Mouse (Mus musculus) kidney, postnatal 0 days (tissue): ENCODE data around the gene Tut7. TPM values are rescaled to one million over a fixed set of nuclear protein-coding genes. Genes with fewer than 3 reads are reported as not detected.

Experiments
- ATAC-seq: fragments of 200-750 bp; cut with Nextera tagmentation; replicated peaks from 2 replicates; pipeline ENCODE4 v1.8.0; 2017; ENCODE audit warnings: low read depth, moderate number of reproducible peaks, moderate TSS enrichment, moderate library complexity; ENCODE audit not compliant: low FRiP score
- DNase-seq: peaks from one replicate; pipeline ENCODE4 v3.0.0-alpha.2; 2016; ENCODE audit warnings: low spot score
- H3K27ac ChIP-seq: fragments of 300-500 bp; sonication (generic); 2 replicates; pipeline ENCODE4 v1.5.1; 2014; ENCODE audit warnings: mild to moderate bottlenecking
- H3K27me3 ChIP-seq: fragments of 300-500 bp; sonication (generic); 2 replicates; pipeline ENCODE4 v1.6.1; 2014; ENCODE audit warnings: low read length, mixed read lengths; ENCODE audit not compliant: insufficient read depth
- H3K36me3 ChIP-seq: fragments of 300-500 bp; sonication (generic); 2 replicates; pipeline ENCODE4 v1.6.1; 2014; ENCODE audit warnings: low read length, mixed read lengths; ENCODE audit not compliant: insufficient read depth
- H3K4me1 ChIP-seq: fragments of 300-500 bp; sonication (generic); replicated peaks from 2 replicates; pipeline ENCODE4 v1.6.1; 2014; ENCODE audit warnings: antibody characterized with exemption, low read length, mixed read lengths; ENCODE audit not compliant: insufficient read depth
- H3K4me2 ChIP-seq: fragments of 300-500 bp; sonication (generic); 2 replicates; pipeline ENCODE4 v1.6.1; 2014; ENCODE audit warnings: mild to moderate bottlenecking, low read length, moderate library complexity, mixed read lengths
- H3K4me3 ChIP-seq: fragments of 300-500 bp; sonication (generic); replicated peaks from 2 replicates; pipeline ENCODE4 v1.5.1; 2014; ENCODE audit warnings: low read depth, low read length
- H3K9ac ChIP-seq: fragments of 300-500 bp; sonication (generic); 2 replicates; pipeline ENCODE4 v1.6.1; 2014; ENCODE audit warnings: low read depth, low read length
- H3K9me3 ChIP-seq: fragments of 300-500 bp; sonication (generic); replicated peaks from 2 replicates; pipeline ENCODE4 v1.6.1; 2016; ENCODE audit warnings: low read length, inconsistent platforms, mixed read lengths
- CTCF ChIP-seq: IDR thresholded peaks from 2 replicates; pipeline ENCODE4 v1.5.1; 2016; ENCODE audit warnings: antibody characterized with exemption, low read depth, mild to moderate bottlenecking, moderate library complexity
- WGBS: fragments of 180-500 bp; shearing (Covaris S2); extraction: QIAGEN DNeasy Blood & Tissue Kit; methylation state at CpG from one replicate; pipeline ENCODE4 v1.1.7; 2014; 5-methylcytosine and 5-hydroxymethylcytosine counted together
- polyA plus RNA-seq: library from polyadenylated mRNA; unstranded; fragments of >200 nt; fragmentation: Nextera tagmentation; extraction: Ambion mirVana; gene quantifications from 2 replicates; pipeline ENCODE4 v1.2.1, GENCODE M21; 2015

Tut7 gene
- polyA plus RNA-seq, 1 experiment from 2014 or later, result 34.7 TPM

GRCm38 (mm10) chr13:59840429-59841169 lies 17.7 kb upstream of the Tut7 start:
- Histone ChIP-seq H3K4me1 (no peaks in the 10 kb centered on the region), H3K9ac (no peak overlapping the region), H3K4me3 (no peak overlapping the region), H3K27ac (no peak overlapping the region), H3K9me3 (no peaks in the 10 kb centered on the region), H3K27me3 (no peaks in the 10 kb centered on the region), H3K36me3 (no peaks in the 10 kb centered on the region), H3K4me2 (no peak overlapping the region)
- peak; percentile 99 for TF ChIP-seq CTCF
- peak; percentile 95 for DNase-seq
- no peak for ATAC-seq
- WGBS, result 73% methylated on average over 11 of the region's 11 CpGs

GRCm38 (mm10) chr13:59839356-59839755 lies 16.4 kb upstream of the Tut7 start:
- no peaks in the 10 kb centered on the region for H3K4me1 ChIP-seq
- WGBS, result 89% methylated on average over 9 of the region's 9 CpGs

DNA sequence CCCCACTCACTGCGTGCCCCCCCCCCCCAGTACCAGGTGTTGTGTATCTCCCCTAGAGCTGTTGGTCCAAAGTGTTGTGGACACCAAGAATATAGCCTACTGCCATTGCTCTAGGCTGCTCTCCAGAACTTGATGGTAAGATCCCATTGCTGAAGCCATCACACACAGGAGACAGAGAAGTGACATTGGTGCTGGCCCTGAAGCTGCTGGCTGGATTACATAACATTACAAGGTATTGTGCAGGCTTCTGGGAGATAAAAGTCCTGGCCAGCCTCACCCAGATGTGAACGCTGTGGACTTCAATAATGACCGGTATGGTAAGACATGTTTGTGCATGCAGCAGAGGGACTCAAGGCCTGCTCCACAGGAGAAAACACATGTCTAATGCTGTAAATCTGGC lies 15.5 kb upstream of the Tut7 start:
- Histone ChIP-seq H3K9ac (no peak overlapping the region), H3K36me3 (no peaks in the 10 kb centered on the region), H3K4me1 (no peaks in the 10 kb centered on the region), H3K4me3 (no peak overlapping the region), H3K9me3 (no peaks in the 10 kb centered on the region), H3K27ac (no peak overlapping the region), H3K27me3 (no peaks in the 10 kb centered on the region), H3K4me2 (no peak overlapping the region)
- ATAC-seq, result no peak
- no peak for TF ChIP-seq CTCF
- 96% methylated on average over 3 of the region's 3 CpGs for WGBS
- no peak for DNase-seq

More at GRCm38 (mm10) chr13:59839356-59839755, 16.4 kb upstream of the Tut7 start:
- Histone ChIP-seq H3K27me3 (no peaks in the 10 kb centered on the region), H3K36me3 (no peaks in the 10 kb centered on the region), H3K9me3 (no peaks in the 10 kb centered on the region), H3K27ac (no peak overlapping the region), H3K4me3 (no peak overlapping the region), H3K9ac (no peak overlapping the region), H3K4me2 (no peak overlapping the region)
- TF ChIP-seq CTCF, result no peak
- DNase-seq (no peak), ATAC-seq (no peak; the same call in 1 of the 2 replicates)

DNA sequence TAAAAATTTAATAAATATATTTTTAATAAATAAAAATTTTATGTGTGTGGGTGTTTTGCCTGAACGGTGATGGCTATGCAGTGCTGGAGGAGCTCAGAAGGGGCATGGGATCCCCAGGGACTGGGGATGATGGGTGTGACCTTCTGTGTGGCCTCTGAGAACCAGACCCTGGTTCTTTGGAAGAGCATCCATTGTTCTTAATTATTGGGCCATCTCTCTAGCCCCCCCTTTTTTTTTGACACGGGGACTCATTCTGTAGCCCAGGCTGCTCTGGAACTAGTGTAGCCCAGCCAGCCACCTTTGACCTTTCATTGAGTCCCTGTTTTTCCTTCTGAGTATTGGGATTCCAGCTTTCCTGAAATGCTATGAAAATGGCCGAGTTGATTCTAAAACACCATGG lies 13.9 kb upstream of the Tut7 start:
- Histone ChIP-seq H3K9me3 (no peaks in the 10 kb centered on the region), H3K9ac (no peak overlapping the region), H3K36me3 (no peaks in the 10 kb centered on the region), H3K27ac (no peak overlapping the region), H3K4me1 (no peaks in the 10 kb centered on the region), H3K4me2 (no peak overlapping the region), H3K27me3 (no peaks in the 10 kb centered on the region), H3K4me3 (no peak overlapping the region)
- TF ChIP-seq CTCF, result no peak
- ATAC-seq, result no peak
- no peak for DNase-seq
- 79% methylated on average over 3 of the region's 3 CpGs for WGBS

DNA sequence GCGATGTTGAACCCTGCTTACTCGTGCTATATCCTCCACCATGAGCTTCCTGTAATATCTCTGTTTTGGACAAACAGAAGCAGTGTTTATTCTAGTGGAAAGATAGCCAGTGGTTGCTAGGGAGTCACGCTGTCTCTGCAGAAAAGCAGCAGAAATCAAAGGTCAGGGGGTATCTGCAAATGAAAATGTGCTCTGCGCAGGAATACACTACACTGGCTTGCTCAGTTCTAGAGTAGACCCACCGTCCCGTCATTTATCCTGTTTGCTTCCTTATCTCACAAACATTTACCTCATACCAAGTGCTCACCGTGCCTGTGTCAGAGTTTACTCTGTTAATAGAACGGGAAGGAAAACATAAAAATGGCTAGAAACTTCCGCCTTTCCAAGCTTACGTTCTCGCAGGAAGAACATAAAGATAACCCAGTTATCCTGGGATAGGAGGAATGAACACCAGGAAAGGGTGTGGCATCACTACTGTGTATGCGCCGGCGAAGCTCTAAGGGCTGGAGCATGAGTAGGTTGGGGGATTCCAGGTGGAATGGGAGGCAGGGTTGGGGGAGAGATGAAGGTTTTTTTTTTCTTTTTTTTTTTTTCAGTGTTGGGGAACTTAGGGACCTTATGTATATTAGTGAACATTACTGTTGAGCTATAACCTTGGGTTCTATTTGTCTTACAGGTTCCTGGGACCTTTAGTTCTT lies 13.3 kb upstream of the Tut7 start:
- no peak overlapping the region for H3K27ac ChIP-seq
- no peaks in the 10 kb centered on the region for H3K27me3 ChIP-seq
- no peaks in the 10 kb centered on the region for H3K9me3 ChIP-seq
- H3K4me3 ChIP-seq, result no peak overlapping the region
- DNase-seq (no peak), ATAC-seq (no peak)
- H3K36me3 ChIP-seq, result no peaks in the 10 kb centered on the region
- no peak for TF ChIP-seq CTCF
- 51% methylated on average over 14 of the region's 14 CpGs for WGBS
- no peaks in the 10 kb centered on the region for H3K4me1 ChIP-seq
- no peak overlapping the region for H3K4me2 ChIP-seq
- no peak overlapping the region for H3K9ac ChIP-seq

DNA sequence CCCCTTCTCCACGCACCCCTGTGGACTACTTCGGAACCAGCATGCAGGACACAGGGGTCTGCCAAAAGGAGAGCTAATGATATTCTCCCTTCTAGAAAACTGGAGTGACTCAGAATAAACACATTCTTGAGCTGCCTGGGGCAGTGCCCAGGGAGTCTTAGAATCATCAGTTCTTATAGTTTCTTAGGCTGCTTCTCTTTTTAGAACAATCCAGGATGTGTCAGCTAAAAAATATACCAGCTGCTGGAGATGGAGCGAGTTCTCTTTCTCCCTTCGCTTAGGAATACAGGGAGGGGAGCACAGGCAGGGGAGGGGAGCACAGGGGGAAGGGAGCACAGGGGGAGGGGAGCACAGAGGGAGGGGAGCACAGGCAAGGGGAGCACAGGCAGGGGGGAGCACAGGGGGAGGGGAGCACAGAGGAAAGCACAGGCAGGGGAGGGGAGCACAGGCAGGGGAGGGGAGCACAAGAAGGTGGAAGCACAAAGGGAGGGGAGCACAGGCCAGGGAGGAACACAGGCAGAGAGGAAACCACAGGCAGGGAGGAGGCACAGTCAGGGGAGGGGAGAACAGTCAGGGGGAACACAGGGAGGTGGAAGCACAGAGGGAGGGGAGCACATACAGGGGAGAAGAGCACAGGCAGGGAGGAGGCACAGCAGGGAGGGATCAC lies 12.0 kb upstream of the Tut7 start:
- 33% methylated on average over 4 of the region's 4 CpGs for WGBS
- H3K4me2 ChIP-seq, result no peak overlapping the region
- H3K9me3 ChIP-seq, result no peaks in the 10 kb centered on the region
- no peak overlapping the region for H3K9ac ChIP-seq
- TF ChIP-seq CTCF, result no peak
- DNase-seq (peak; percentile 71), ATAC-seq (peak; percentile 36)
- H3K27ac ChIP-seq, result peak overlapping the region; percentile 68
- no peak overlapping the region for H3K4me3 ChIP-seq
- H3K36me3 ChIP-seq, result no peaks in the 10 kb centered on the region
- no peaks in the 10 kb centered on the region for H3K4me1 ChIP-seq
- H3K27me3 ChIP-seq, result no peaks in the 10 kb centered on the region
